Mouse (Mus musculus): ENCODE results near the gene Sox30.

DNA sequence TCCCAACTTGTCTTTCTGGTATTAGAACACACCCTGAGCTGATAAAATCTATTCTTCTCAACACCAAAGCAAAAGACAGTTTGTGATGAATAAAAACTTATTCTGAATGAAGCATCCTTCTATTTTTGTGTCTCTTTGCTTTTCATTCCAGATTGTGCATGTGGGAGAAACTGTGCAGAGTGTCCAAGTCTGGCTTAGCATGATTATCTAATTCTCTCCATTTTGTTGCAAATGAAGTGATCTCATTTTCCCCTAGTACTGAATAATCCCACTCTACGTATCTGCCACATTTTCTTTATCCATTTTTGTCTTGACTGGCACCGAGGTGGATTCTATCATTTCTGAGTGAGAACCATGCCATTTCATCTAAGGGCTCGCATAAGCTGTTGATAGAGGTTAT is 4.0 kb upstream of the Sox30 start:
- TF ChIP-seq POLR2A (IDR thresholded peaks at IDR 0.05; ENCODE audit: low read depth, low read length) (no peak), CTCF (IDR thresholded peaks at IDR 0.05; ENCODE audit: extremely low read depth, insufficient read length, insufficient replicate concordance, low read depth, low read length) (no peak)

Data from small intestine, adult 2 months (tissue).